Mouse (Mus musculus) olfactory bulb, adult 2 months (tissue): ENCODE measurements around the gene Ift46.

Experiments used
- CTCF ChIP-seq: fragments of 200-500 bp; IDR thresholded peaks from 2 replicates; pipeline ENCODE4 v1.5.1; 2012; ENCODE audit warnings: low read depth, mild to moderate bottlenecking, low read length, moderate library complexity; ENCODE audit not compliant: insufficient read depth
- POLR2A ChIP-seq: fragments of 200-500 bp; IDR thresholded peaks from 2 replicates; pipeline ENCODE4 v1.6.1; 2012; ENCODE audit warnings: mild to moderate bottlenecking, low read depth, low read length, moderate library complexity; ENCODE audit not compliant: insufficient read depth

- TF ChIP-seq POLR2A: no peak
- TF ChIP-seq CTCF: no peak
Measured at GRCm38 (mm10) chr9:44810316-44810715, 42.6 kb downstream of the Ift46 start.
